Comparison of ENCODE assay signal across 19 mouse cellular contexts in the genomic region with DNA sequence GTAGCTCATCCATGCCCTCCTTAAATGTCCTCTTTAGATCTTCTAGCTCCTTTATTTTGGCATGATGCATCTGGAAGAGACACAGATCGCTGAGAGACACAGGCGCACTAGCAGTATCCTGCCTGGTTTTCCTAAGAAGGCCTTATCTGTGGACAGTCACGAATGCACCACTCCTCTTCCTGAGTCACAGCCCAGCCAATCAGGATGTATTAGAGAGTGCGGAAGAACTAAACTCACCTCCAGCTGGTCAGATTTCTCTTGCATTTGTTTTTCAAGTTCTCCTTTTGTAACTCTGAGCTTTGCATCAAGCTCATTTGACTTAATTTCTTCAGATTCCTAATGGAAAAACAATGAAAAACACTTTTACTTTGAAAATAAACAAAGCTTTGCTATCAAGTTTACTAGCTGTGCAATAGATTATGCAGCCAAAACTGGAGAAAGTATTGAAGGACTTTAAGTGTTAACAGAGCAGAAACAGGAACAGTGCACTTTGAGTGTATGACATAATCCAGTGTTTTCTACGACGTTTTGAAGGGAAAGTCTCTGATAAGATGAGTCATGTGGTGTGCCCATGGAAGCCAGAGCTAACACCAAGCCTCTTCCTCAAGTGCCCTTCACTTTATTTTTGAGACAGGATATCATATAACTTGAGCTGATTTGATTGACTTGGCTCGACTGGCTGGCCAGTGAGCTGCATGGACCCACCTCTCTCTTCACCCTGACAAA. TPM values are rescaled to one million over a fixed set of nuclear protein-coding genes. Genes with fewer than 3 reads are reported as not detected.
DNase-seq lines count a peak whose midpoint lies in the region; ATAC-seq and TF ChIP-seq lines count a peak whose summit lies in the region.
"Had no signal": no experiment of that assay in that cellular context is flagged by ENCODE, and none has a peak within 500 bp of the region (broad histone marks: within the 10 kb centered on the region; RNA-seq: fewer than 3 reads in every experiment).

No protein-coding gene starts in this region.

- ATAC-seq in heart, embryonic 12.5 days (ENCODE audit: insufficient number of reproducible peaks, low FRiP score), result peak; percentile 80
- ATAC-seq in stomach, embryonic 15.5 days (ENCODE audit: insufficient read depth, low FRiP score, low read depth), result no peak
- no peak for ATAC-seq in stomach, postnatal 0 days (ENCODE audit: low FRiP score, low TSS enrichment)
- peak; percentile 72 for ATAC-seq in liver, embryonic 16.5 days (ENCODE audit: low read depth)
- ATAC-seq in monocyte, adult 5-6 weeks (replicated peaks; ENCODE audit: insufficient number of reproducible peaks, low FRiP score, low TSS enrichment, poor library complexity, severe bottlenecking), result 0 out of 2 replicates have a peak, but pooled peaks have one; percentile 19
- ATAC-seq: midbrain, embryonic 16.5 days had no signal

- DNase-seq in heart, adult 11 months, result no peak
- DNase-seq in stomach, postnatal 0 days (ENCODE audit: low spot score), result no peak
- DNase-seq in thymus, postnatal 14 days, result no peak
- no peak for DNase-seq in ovary, postnatal 10 days (ENCODE audit: low spot score)
- DNase-seq: B cell, adult 2 months; cerebellum, postnatal 25 days; kidney, adult 18-20 months; right cerebral cortex, adult 18-20 months; thymus, postnatal 36 days had no signal

- no peak overlapping the region for H3K4me2 ChIP-seq in heart, embryonic 12.5 days
- no peak overlapping the region for H3K4me2 ChIP-seq in stomach, embryonic 15.5 days
- no peak overlapping the region for H3K4me2 ChIP-seq in stomach, postnatal 0 days (replicated peaks; ENCODE audit: low read depth)
- H3K4me2 ChIP-seq in liver, embryonic 16.5 days (ENCODE audit: low read depth, low read length), result peak overlapping the region; percentile 45
- H3K4me2 ChIP-seq: embryonic facial prominence, embryonic 13.5 days; forebrain, embryonic 12.5 days; hindbrain, embryonic 12.5 days; neural tube, embryonic 15.5 days had no signal

- H3K9me3 ChIP-seq in heart, embryonic 12.5 days (replicated peaks), result no peaks in the 10 kb centered on the region
- no peaks in the 10 kb centered on the region for H3K9me3 ChIP-seq in stomach, embryonic 15.5 days
- no peaks in the 10 kb centered on the region for H3K9me3 ChIP-seq in stomach, postnatal 0 days (ENCODE audit: control insufficient read depth, low read length)
- no peaks in the 10 kb centered on the region for H3K9me3 ChIP-seq in liver, embryonic 16.5 days (replicated peaks; ENCODE audit: control insufficient read depth, low read length)
- H3K9me3 ChIP-seq: embryonic facial prominence, embryonic 13.5 days; forebrain, embryonic 12.5 days; hindbrain, embryonic 12.5 days; neural tube, embryonic 15.5 days had no signal

- no peaks in the 10 kb centered on the region for H3K27me3 ChIP-seq in heart, embryonic 12.5 days (replicated peaks)
- H3K27me3 ChIP-seq in stomach, embryonic 15.5 days (replicated peaks), result no peaks in the 10 kb centered on the region
- H3K27me3 ChIP-seq in stomach, postnatal 0 days (ENCODE audit: control insufficient read depth, insufficient read depth, low read length), result no peaks in the 10 kb centered on the region
- H3K27me3 ChIP-seq in liver, embryonic 16.5 days (ENCODE audit: control insufficient read depth, insufficient read depth, low read depth, low read length), result no peaks in the 10 kb centered on the region
- H3K27me3 ChIP-seq: embryonic facial prominence, embryonic 13.5 days; forebrain, embryonic 12.5 days; hindbrain, embryonic 12.5 days; neural tube, embryonic 15.5 days had no signal

- H3K4me3 ChIP-seq in heart, embryonic 12.5 days, result no peak overlapping the region
- H3K4me3 ChIP-seq in stomach, embryonic 15.5 days (replicated peaks), result no peak overlapping the region
- no peak overlapping the region for H3K4me3 ChIP-seq in stomach, postnatal 0 days (ENCODE audit: low read depth, low read length)
- H3K4me3 ChIP-seq in liver, embryonic 16.5 days (ENCODE audit: low read depth, low read length), result 0 out of 2 replicates have a peak overlapping the region, but pooled peaks have one; percentile 4
- H3K4me3 ChIP-seq: embryonic facial prominence, embryonic 13.5 days; forebrain, embryonic 12.5 days; hindbrain, embryonic 12.5 days; neural tube, embryonic 15.5 days had no signal

- H3K4me1 ChIP-seq in heart, embryonic 12.5 days (replicated peaks), result peaks cover 45% of the 10 kb centered on the region
- H3K4me1 ChIP-seq in stomach, embryonic 15.5 days, result no peaks in the 10 kb centered on the region
- no peaks in the 10 kb centered on the region for H3K4me1 ChIP-seq in stomach, postnatal 0 days (replicated peaks; ENCODE audit: control insufficient read depth, insufficient read depth)
- H3K4me1 ChIP-seq in liver, embryonic 16.5 days (ENCODE audit: control insufficient read depth, low read depth, low read length), result peaks cover 29% of the 10 kb centered on the region
- H3K4me1 ChIP-seq: embryonic facial prominence, embryonic 13.5 days; forebrain, embryonic 12.5 days; hindbrain, embryonic 12.5 days had no signal

- H3K27ac ChIP-seq in heart, embryonic 12.5 days (ENCODE audit: poor library complexity, severe bottlenecking), result peak overlapping the region; percentile 63
- 0 out of 2 replicates have a peak overlapping the region, but pooled peaks have one; percentile 7 for H3K27ac ChIP-seq in stomach, embryonic 15.5 days
- no peak overlapping the region for H3K27ac ChIP-seq in stomach, postnatal 0 days (replicated peaks)
- H3K27ac ChIP-seq in liver, embryonic 16.5 days (ENCODE audit: low read length), result peak overlapping the region; percentile 83
- H3K27ac ChIP-seq: embryonic facial prominence, embryonic 13.5 days; forebrain, embryonic 12.5 days; hindbrain, embryonic 12.5 days; neural tube, embryonic 15.5 days had no signal

- no peak overlapping the region for H3K9ac ChIP-seq in heart, embryonic 12.5 days
- no peak overlapping the region for H3K9ac ChIP-seq in stomach, embryonic 15.5 days
- H3K9ac ChIP-seq in stomach, postnatal 0 days (ENCODE audit: low read length), result no peak overlapping the region
- H3K9ac ChIP-seq in liver, embryonic 16.5 days (ENCODE audit: low read depth, low read length), result no peak overlapping the region
- H3K9ac ChIP-seq: embryonic facial prominence, embryonic 13.5 days; forebrain, embryonic 12.5 days; hindbrain, embryonic 12.5 days; neural tube, embryonic 15.5 days had no signal

- H3K36me3 ChIP-seq in heart, embryonic 12.5 days, result peaks cover 70% of the 10 kb centered on the region
- peaks cover 48% of the 10 kb centered on the region for H3K36me3 ChIP-seq in stomach, embryonic 15.5 days
- peaks cover 21% of the 10 kb centered on the region for H3K36me3 ChIP-seq in stomach, postnatal 0 days (ENCODE audit: control insufficient read depth, insufficient read depth, low read length)
- H3K36me3 ChIP-seq in liver, embryonic 16.5 days (ENCODE audit: control insufficient read depth, insufficient read depth), result peaks cover 23% of the 10 kb centered on the region

- TF ChIP-seq CTCF in stomach, postnatal 0 days (IDR thresholded peaks at IDR 0.05; ENCODE audit: low read depth), result no peak

- no peak for TF ChIP-seq EP300 in stomach, postnatal 0 days (optimal IDR thresholded peaks at IDR 0.05)

- 16% methylated on average over 7 of the region's 7 CpGs for WGBS in heart, embryonic 12.5 days
- WGBS in stomach, embryonic 15.5 days, result 63% methylated on average over 7 of the region's 7 CpGs
- WGBS in stomach, postnatal 0 days, result 61% methylated on average over 7 of the region's 7 CpGs
- 17% methylated on average over 7 of the region's 7 CpGs for WGBS in liver, embryonic 16.5 days (ENCODE audit: insufficient replicate concordance)

RNA-seq across cellular contexts. Expression of a gene that starts 20.9 kb away (rescaled TPM):
- polyA plus RNA-seq in heart, embryonic 12.5 days (2016; fragmentation: Nextera tagmentation; extraction: Ambion mirVana), result 19.5 and 20.3 TPM in 2 replicates
- 19.5 and 23.6 TPM in 2 replicates for polyA plus RNA-seq in stomach, embryonic 15.5 days (2015; fragmentation: Nextera tagmentation; extraction: Ambion mirVana)
- 9.1 and 13.4 TPM in 2 replicates for polyA plus RNA-seq in stomach, postnatal 0 days (2015; fragmentation: Nextera tagmentation; extraction: Ambion mirVana)
- 5.2 and 5.6 TPM in 2 replicates for polyA plus RNA-seq in liver, embryonic 16.5 days (2015; fragmentation: Nextera tagmentation; extraction: Ambion mirVana)
- total RNA-seq in monocyte, adult 5-6 weeks (2017), result 48.5 to 64.0 TPM (median 63.6 TPM) in 3 replicates

RNA-seq across cellular contexts. Expression of a gene that starts 24.9 kb away (rescaled TPM):
- 0.89 and 0.97 TPM in 2 replicates for polyA plus RNA-seq in heart, embryonic 12.5 days (2016; fragmentation: Nextera tagmentation; extraction: Ambion mirVana)
- polyA plus RNA-seq in stomach, embryonic 15.5 days (2015; fragmentation: Nextera tagmentation; extraction: Ambion mirVana), result 1.6 and 1.7 TPM in 2 replicates
- polyA plus RNA-seq in stomach, postnatal 0 days (2015; fragmentation: Nextera tagmentation; extraction: Ambion mirVana), result 1.2 and 1.7 TPM in 2 replicates
- 0.02 TPM in 2 replicates for polyA plus RNA-seq in liver, embryonic 16.5 days (2015; fragmentation: Nextera tagmentation; extraction: Ambion mirVana)
- 0.19 TPM in 1 of 3 replicates, not detected in the others for total RNA-seq in monocyte, adult 5-6 weeks (2017)
- total RNA-seq: gastrocnemius, adult 18-20 months had no signal

Comparison
In these comparisons a context has a peak if more than half of its experiments do, and no peak if none do; other contexts are left out.
1. ATAC-seq: peak in heart, embryonic 12.5 days (single experiment), liver, embryonic 16.5 days (single experiment) and monocyte, adult 5-6 weeks (single experiment); none in stomach, embryonic 15.5 days (single experiment) and stomach, postnatal 0 days (single experiment).